Mouse (Mus musculus): ENCODE results near the gene Lpin3.

DNA sequence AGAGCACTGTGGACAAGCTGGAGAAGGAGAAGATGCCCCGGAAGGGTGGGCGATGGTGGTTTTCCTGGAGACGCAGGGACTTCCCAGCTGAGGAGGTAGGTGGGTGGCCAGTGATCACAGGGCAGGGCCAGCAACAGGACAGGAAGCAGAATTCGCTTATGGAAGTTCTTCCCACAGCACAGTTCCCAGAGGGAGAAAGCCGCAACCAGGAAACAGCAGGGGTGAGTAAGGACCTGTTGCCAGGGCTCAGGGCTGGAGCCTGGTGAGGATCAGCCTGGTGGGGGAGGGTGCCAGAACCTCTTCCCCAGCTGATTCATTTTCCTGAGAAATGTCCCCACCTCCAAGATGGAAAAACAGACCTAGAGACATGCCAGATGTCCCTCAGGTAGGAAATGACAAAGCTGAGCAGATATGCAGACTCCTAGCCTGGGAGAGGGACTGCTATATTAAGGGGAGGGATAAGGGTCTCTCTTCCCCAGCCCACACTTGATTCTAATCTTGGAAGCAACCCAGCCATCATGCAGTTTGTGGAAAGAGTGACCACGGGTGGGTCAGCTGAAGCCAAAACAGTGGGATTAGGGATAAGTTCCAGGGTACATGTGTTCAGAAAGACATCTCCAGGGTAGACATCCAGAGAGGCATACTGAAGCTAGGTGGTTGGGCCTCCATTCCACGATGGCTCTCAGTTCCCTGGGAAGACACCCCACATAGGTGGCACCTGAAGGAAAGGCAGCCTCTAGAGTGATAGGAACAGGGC, 21.4 kb downstream of the Lpin3 start:
- TF ChIP-seq POLR2A (IDR thresholded peaks at IDR 0.05; ENCODE audit: borderline replicate concordance, control insufficient read depth, low read depth, low read length) (no peak), CTCF (IDR thresholded peaks at IDR 0.05; ENCODE audit: control insufficient read depth, insufficient read depth, low read length) (no peak)
